Mouse (Mus musculus) C2C12 (cell line): ENCODE results near the gene Tor3a.

ENCODE experiments used
- CTCF ChIP-seq: IDR thresholded peaks from one replicate; pipeline ENCODE4 v1.5.1; 2011; ENCODE audit not compliant: control insufficient read depth, insufficient read depth, insufficient read length
- MAX ChIP-seq: IDR thresholded peaks from one replicate; pipeline ENCODE4 v1.6.1; 2011; ENCODE audit warnings: mild to moderate bottlenecking, control low read depth
- MYOD1 ChIP-seq: IDR thresholded peaks from one replicate; pipeline ENCODE4 v1.6.1; 2011; ENCODE audit warnings: low read depth; ENCODE audit not compliant: control insufficient read depth, insufficient read length
- MYOG ChIP-seq: IDR thresholded peaks from one replicate; pipeline ENCODE4 v1.6.1; 2011; ENCODE audit not compliant: control insufficient read depth, insufficient read length; ENCODE audit errors: extremely low read depth
- USF1 ChIP-seq: IDR thresholded peaks from one replicate; pipeline ENCODE4 v1.6.1; 2011; ENCODE audit warnings: low read depth, mild to moderate bottlenecking, control low read depth, moderate library complexity

DNA sequence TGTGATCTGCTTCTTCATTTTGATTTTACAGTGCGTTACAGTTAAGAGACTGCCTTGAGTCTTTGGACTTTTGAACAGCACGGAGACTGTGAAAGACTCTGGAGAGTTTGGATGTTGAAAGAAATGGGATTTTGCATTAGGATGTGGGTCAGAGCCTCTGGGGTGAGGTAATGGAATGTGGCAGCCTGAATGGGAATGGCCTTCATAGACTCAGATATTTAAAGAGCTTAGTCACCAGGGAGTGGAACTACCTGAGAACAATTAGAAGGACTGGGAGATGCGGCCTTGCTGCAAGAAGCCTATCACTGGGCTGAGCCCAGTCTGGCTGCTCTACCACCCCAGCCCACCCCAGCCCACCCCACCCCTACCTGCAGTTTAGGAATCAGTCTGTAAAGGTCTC, 3.1 kb upstream of the Tor3a start:
- TF ChIP-seq MYOD1, result no peak
- no peak for TF ChIP-seq MAX
- no peak for TF ChIP-seq CTCF
- no peak for TF ChIP-seq USF1
- TF ChIP-seq MYOG, result no peak
